Mouse (Mus musculus) retina, embryonic 14.5 days (tissue): Measurements from ENCODE around the gene Ly86.
A peak's percentile ranks its signal among the peaks of the same experiment; 100 is the strongest.

Source experiments
- DNase-seq: peaks from one replicate; pipeline ENCODE4 v3.0.0-alpha.2; 2015; ENCODE audit warnings: low spot score

Ly86 gene

GRCm38 (mm10) chr13:37431707-37432106 is 86.7 kb downstream of the Ly86 start:
- no peak for DNase-seq

DNA sequence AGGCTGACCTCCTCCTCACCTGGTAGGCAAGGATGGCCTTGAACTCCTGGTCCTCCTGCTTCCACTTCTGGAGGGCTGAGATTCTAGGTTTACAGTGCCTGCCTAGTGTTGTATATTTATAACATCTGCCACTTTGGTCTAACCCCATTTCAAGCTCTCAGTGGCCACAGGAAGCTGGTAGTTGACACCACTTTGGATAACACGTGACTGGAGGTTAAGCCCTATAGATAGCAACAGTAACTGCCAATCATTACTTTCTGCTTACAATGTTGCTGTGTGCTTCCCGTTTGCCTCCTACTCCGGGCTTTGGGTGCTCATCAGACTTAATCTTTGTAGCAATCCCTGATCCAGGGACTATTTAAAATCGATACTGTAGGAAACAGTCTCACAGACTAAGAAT is 87.6 kb downstream of the Ly86 start:
- DNase-seq = no peak

- no peak for DNase-seq
These were observed 88.1 kb downstream of the Ly86 start for GRCm38 (mm10) chr13:37433142-37433541.

GRCm38 (mm10) chr13:37433730-37434129 is 88.7 kb downstream of the Ly86 start:
- DNase-seq = no peak

DNA sequence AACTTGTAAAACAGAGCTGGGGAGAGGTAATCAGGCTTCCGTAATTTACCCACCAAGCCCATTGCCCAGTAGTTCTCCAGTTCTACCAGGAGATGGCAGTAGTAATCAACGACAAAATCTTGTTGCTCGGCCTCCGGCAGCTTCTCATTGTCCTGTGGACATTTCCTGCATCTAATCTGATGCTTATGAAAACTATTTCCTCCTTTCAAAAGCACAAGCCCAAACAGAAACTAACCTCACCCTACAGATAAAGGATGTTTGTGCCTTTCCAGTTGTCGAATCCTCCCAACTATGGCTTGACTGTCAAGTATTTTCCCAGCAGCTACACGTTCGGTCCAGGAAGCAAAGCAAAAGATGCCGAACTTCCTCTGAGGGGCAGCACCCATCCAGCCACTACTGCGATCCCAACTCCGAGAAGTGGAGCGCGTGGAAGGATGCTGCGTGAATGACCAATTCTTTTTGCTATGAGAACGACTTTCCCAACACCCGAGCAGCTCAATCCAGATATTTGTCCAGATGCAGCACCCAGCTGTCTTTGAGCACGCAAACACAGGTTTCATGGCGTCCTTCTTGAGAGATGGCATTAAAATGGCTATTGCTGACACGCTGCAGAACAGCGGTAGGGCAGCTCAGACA is 89.2 kb downstream of the Ly86 start:
- DNase-seq = peak; percentile 93

GRCm38 (mm10) chr13:37434841-37435240 is 89.8 kb downstream of the Ly86 start:
- DNase-seq = no peak

GRCm38 (mm10) chr13:37436267-37437013 is 91.4 kb downstream of the Ly86 start:
- no peak for DNase-seq

DNA sequence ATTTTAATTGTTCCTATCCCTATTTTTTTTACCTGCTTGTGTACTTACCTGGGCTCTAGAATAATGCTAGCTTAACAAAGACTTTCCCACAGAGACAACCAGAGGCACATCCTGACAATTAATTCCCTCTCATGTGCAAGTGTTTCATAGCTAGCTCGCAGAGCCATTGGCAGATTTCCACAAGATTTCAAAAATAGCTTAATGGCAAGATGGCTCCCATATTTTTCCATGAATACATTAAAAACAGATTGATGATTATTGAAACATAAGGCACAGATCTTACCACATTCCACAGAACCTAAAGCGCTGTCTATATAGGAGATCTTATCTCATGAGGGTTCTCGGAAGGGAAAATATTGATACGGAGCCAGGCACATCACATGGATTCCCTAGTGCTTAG is 93.8 kb downstream of the Ly86 start:
- no peak for DNase-seq

DNA sequence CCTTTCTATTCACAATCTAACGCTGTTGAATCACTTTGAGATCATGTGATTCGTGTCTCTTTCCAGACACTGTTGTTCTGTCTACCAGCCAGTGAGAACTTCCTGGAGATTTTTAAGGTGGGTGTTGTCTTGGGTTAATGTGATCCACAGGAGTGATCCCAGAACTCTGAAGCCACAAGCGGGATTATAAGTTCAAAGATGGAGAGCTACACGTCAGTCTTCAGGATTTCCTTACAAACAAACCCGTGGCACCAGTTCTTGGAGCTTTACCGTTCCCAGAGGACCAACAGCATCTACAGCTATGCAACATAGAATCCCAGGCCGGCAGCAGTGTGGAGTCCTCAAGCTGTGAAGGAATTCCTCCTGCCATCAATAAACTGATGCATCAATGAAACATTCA is 94.5 kb downstream of the Ly86 start:
- DNase-seq = no peak

DNA sequence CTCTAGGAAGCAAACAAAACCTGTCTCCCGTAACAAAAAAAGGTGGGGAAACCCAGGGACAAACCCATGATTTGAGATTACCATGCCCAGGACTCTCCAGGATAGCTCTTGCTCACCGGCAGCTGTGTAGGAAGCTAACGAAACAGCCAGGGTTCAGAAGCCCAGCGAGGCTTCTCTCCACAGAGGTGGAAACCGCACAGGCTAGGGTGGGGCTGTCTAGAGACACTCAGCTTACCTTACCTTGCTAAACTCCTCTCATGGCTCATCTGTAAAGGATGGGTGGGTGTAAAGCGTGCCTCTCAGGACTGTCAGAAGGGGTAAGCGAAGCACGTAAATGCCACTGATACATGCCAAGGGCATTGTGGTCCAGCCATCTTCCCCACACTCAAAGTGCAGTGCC is 94.9 kb downstream of the Ly86 start:
- no peak for DNase-seq

DNA sequence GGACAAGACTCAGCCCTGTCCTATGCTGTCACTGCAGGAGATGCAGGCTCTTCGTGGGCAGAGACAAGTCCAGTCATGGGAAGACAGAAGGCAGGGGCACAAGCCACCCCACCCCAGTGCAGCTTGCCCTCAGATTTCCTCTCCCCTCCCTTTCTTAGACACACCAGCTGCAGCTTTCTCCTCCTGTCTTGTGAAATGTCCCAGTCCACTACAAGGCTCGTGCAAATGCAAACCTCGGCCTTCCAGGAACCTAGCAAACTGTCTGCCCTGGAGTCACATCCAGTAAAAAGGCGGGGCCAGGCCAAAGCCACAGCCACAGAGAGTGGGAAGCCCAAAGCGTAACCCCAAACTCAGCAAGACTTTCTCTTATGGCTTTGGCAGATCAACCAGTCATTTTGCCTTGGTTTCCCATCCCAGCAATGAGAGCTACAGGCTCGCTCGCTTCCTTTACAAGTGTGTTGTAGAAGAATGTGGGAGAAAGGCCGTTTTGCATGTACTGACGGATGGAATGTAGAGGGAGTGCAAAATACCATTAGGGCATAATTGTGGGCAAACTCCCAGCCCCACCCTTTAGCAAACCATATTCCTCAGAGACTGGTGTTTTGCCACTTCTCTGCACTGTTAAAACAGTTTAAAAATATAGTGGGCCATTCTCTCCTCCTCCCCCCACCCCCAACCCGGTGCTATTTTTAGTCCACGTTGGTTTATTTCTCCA is 95.7 kb downstream of the Ly86 start:
- DNase-seq = no peak

- no peak for DNase-seq
These were observed 97.0 kb downstream of the Ly86 start for GRCm38 (mm10) chr13:37442058-37442457.

GRCm38 (mm10) chr13:37442531-37442930 is 97.5 kb downstream of the Ly86 start:
- peak; percentile 35 for DNase-seq

DNA sequence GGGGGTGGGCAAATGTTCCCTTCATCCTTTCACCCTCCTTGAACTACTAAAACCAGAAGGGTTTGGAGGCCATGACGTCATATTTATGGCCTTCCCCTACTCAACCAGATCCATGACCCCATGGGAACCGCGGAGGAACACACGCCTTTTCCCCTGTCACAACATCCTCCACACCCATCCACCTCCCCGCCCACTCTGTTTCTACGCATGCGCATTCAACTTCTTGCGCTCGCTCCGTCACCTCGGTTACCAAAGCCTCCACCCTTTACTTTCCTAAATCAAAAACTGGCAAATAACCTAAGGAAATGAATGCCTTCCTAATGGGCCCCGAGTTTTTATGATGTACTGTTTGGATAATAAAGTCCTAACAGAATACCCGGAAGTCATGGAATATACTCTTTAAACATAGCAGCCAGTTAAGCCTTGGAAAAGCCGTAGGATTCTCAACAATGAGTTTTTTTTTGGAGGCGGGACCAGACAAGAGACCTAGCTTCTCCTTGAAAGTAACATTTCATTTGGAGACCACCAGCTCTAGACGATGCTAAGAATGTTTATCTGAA is 101.8 kb downstream of the Ly86 start:
- no peak for DNase-seq

DNA sequence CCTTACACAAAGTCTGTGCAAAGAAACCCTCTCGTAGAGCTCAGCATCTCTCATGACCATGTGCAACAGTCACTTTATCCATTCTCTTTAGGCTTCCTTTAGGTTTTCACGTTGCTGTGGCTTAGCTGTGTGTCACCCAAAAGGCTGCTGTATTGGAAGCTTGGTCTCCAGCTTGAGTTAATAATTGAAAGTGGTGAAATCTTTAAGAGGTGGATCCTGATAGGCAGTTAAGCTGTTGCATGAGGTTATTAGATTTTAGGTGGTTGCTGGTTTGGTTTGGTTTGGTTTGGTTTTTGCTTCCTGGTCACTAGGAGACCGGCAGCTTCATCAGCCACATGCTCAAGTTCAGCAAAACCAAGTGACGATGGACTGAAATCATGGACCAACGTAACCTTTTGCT is 106.0 kb downstream of the Ly86 start:
- DNase-seq = no peak

DNA sequence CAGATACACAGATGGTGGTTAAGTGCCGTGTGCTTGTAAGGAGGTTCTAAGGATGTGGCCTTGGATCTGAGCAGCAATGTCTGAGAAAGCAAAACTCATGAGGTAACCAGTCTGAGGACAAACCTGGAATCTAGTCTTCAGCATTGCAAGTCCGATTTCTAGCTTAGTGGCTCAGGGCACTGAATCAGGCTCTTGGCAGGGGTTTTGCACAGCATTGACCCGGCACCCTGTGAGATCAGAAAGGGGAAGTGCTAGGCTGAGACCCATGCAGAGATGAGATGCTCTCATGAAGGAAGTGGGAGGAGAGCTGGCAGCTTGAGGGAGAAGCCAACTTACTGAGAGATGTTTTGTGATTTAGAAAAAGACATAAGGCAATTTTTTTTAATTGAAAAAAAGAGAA is 106.5 kb downstream of the Ly86 start:
- no peak for DNase-seq

DNA sequence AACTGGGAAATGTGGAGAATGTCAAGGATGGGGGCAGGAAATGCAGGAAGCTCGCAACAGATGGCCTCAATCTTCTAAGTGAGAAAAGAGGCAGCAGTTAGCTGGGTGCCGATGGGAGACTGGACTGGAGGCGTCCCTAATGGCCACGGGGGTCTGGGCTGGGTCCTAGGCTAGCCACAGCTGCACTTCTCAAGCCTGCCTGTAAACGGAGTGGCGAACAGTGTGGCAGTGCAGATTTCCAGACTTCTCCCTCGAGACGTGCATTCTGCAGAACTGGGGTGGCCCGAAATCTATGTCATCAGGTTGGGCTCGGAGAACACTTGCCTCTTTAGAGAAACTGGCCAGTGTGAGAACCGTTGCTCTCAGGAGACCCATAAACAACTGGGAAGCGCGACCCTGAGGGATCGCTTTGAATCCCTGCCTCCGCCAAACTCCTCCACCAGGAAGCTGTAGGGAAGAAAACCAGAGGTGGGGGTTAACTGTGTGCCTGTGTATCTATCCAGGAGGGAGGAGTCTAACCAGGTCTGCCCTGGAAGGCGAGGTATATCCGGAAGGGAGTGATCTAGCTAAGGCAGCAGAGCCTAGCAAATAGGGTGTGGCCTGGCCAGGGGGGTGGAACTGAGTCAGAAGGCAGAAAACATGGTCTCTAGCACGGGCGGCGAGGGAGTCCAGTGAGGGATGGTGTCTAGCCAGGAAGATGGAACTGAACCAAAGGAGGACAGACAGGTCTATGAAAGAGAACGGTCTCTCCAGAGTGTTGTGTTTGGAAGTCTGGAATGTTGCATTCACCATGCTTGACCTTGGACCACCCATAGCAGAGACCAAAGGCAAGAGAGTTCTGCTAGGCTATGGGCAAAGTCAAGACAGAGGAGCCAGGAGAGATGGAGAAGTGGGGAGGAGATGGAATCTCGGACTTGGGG is 107.3 kb downstream of the Ly86 start:
- DNase-seq = peak; percentile 60

DNA sequence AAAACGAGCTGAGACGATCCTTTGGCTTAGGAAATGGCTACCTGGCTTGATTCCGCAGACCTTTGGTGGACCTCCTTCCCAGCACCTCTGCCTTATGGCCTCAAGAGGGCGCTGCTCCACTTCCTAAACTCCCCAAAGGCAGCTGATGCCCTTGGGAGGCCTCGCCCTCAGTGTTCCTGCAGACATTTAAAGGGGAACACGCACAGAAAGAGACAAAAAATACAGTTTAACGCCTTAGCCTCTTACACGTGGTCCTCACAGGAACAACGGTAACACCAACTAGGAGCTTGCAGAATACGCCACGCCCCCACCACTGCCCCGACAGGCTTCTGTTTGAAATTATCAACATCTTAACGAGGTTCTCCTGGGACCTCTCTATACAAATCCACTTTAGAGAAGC is 108.2 kb downstream of the Ly86 start:
- DNase-seq = peak; percentile 95

GRCm38 (mm10) chr13:37454356-37454755 is 109.3 kb downstream of the Ly86 start:
- no peak for DNase-seq

GRCm38 (mm10) chr13:37455561-37455960 is 110.6 kb downstream of the Ly86 start:
- DNase-seq = no peak

- peak; percentile 76 for DNase-seq
These were observed 112.2 kb downstream of the Ly86 start for GRCm38 (mm10) chr13:37457007-37457827.
